Mouse (Mus musculus): ENCODE measurements at regions not wholly inside any gene's neighbourhood (a gene's known extent, or its start where the extent isn't known, plus 50 kb on each side); places are given as distances from the start of the nearest gene placed in this dataset.

- DNase-seq (ENCODE audit: low spot score): no peak
Observed at GRCm38 (mm10) chr9:117692486-117692885, 62.8 kb upstream of the Rbms3 start.

- DNase-seq (ENCODE audit: low spot score): no peak
Observed at GRCm38 (mm10) chr9:117689946-117690345, 60.2 kb upstream of the Rbms3 start.
